Comparison of ENCODE assay signal across 8 mouse cellular contexts in genomic region chr15:97002752-97003151, GRCm38 (mm10). TPM values are rescaled to one million over a fixed set of nuclear protein-coding genes. Genes with fewer than 3 reads are reported as not detected.
DNase-seq lines count a peak whose midpoint lies in the region; ATAC-seq lines count a peak whose summit lies in the region.

No protein-coding gene starts in this region.

- H3K27ac ChIP-seq in heart, embryonic 14.5 days (replicated peaks in 1 of 2; ENCODE audit: control insufficient read depth in 1 of 2, insufficient read depth in 1 of 2, low read depth in 2 of 2, low read length in 2 of 2), result peak overlapping the region; percentile 86 to 89
- no peak overlapping the region for H3K27ac ChIP-seq in intestine, embryonic 14.5 days (ENCODE audit: low read depth)
- H3K27ac ChIP-seq in midbrain, embryonic 15.5 days, result no peak overlapping the region

- H3K9me3 ChIP-seq in heart, embryonic 14.5 days (ENCODE audit: control insufficient read depth, low read length), result no peaks in the 10 kb centered on the region
- H3K9me3 ChIP-seq in intestine, embryonic 14.5 days (ENCODE audit: control insufficient read depth, low read length), result no peaks in the 10 kb centered on the region
- no peaks in the 10 kb centered on the region for H3K9me3 ChIP-seq in midbrain, embryonic 15.5 days

- 79% methylated on average over 12 of the region's 12 CpGs for WGBS in heart, embryonic 14.5 days
- 79% methylated on average over 12 of the region's 12 CpGs for WGBS in intestine, embryonic 14.5 days
- WGBS in midbrain, embryonic 15.5 days, result 72% methylated on average over 12 of the region's 12 CpGs

- peak overlapping the region; percentile 26; the same call in 1 of the 2 replicates for H3K9ac ChIP-seq in heart, embryonic 14.5 days (ENCODE audit: low read length)
- H3K9ac ChIP-seq in intestine, embryonic 14.5 days (ENCODE audit: low read length), result no peak overlapping the region
- H3K9ac ChIP-seq in midbrain, embryonic 15.5 days, result no peak overlapping the region

- ATAC-seq in heart, embryonic 14.5 days (ENCODE audit: insufficient number of reproducible peaks, insufficient read depth, low FRiP score, low read depth), result no peak
- ATAC-seq in intestine, embryonic 14.5 days (replicated peaks; ENCODE audit: low FRiP score, low TSS enrichment, low read depth), result no peak
- no peak for ATAC-seq in midbrain, embryonic 15.5 days (replicated peaks)

- H3K4me3 ChIP-seq in heart, embryonic 14.5 days (ENCODE audit: control insufficient read depth in 1 of 2, insufficient read depth in 1 of 2, low read depth in 1 of 2, low read length in 2 of 2), result 0 out of 4 replicates have a peak overlapping the region, but pooled peaks of 1 of the 2 experiments have one; percentile 6
- no peak overlapping the region for H3K4me3 ChIP-seq in intestine, embryonic 14.5 days (ENCODE audit: low read depth, low read length)
- peak overlapping the region; percentile 28 for H3K4me3 ChIP-seq in midbrain, embryonic 15.5 days

- peak overlapping the region; percentile 34; the same call in 1 of the 2 replicates for H3K4me2 ChIP-seq in heart, embryonic 14.5 days (ENCODE audit: low read length)
- H3K4me2 ChIP-seq in intestine, embryonic 14.5 days (ENCODE audit: low read length), result 0 out of 2 replicates have a peak overlapping the region, but pooled peaks have one; percentile 5
- H3K4me2 ChIP-seq in midbrain, embryonic 15.5 days, result peak overlapping the region; percentile 29

- DNase-seq in heart, postnatal 14 days, result no peak
- DNase-seq in embryo, embryonic 9.5 days (ENCODE audit: extremely low spot score), result peak; percentile 14
- DNase-seq in intestine, embryonic 14.5 days (ENCODE audit: low spot score), result no peak
- DNase-seq in spleen, postnatal 4 days (ENCODE audit: low spot score in 2 of 2), result no peak
- DNase-seq in cerebellum, adult 8-10 months, result no peak
- DNase-seq in layer of hippocampus, postnatal 10 days (ENCODE audit: low spot score in 2 of 2), result no peak

- H3K36me3 ChIP-seq in heart, embryonic 14.5 days (ENCODE audit: control insufficient read depth, insufficient read depth, low read length), result peaks cover 32% of the 10 kb centered on the region
- peaks cover 12% of the 10 kb centered on the region for H3K36me3 ChIP-seq in intestine, embryonic 14.5 days (ENCODE audit: control insufficient read depth, insufficient read depth, low read length)
- no peaks in the 10 kb centered on the region for H3K36me3 ChIP-seq in midbrain, embryonic 15.5 days (replicated peaks)

- intact Hi-C loops in heart, postnatal 14 days (cut with DNase I), result loop anchor here (2.0 kb wide), 1 partner anchor 100 kb away; no protein-coding TSS in a partner anchor

- no peaks in the 10 kb centered on the region for H3K27me3 ChIP-seq in heart, embryonic 14.5 days (ENCODE audit: control insufficient read depth, insufficient read depth, low read length)
- H3K27me3 ChIP-seq in intestine, embryonic 14.5 days (replicated peaks; ENCODE audit: control insufficient read depth, insufficient read depth, low read length), result no peaks in the 10 kb centered on the region
- H3K27me3 ChIP-seq in midbrain, embryonic 15.5 days (replicated peaks), result no peaks in the 10 kb centered on the region

- peaks cover 34 to 47% of the 10 kb centered on the region in 2 experiments for H3K4me1 ChIP-seq in heart, embryonic 14.5 days (ENCODE audit: control insufficient read depth in 2 of 2, insufficient read depth in 2 of 2, low read length in 2 of 2)
- H3K4me1 ChIP-seq in intestine, embryonic 14.5 days (replicated peaks; ENCODE audit: control insufficient read depth, insufficient read depth, low read length), result peaks cover 25% of the 10 kb centered on the region
- no peaks in the 10 kb centered on the region for H3K4me1 ChIP-seq in midbrain, embryonic 15.5 days

RNA-seq across cellular contexts. Expression of gene Slc38a4, which starts 53.0 kb away (rescaled TPM):
- polyA plus RNA-seq in heart, embryonic 14.5 days (2014; fragmentation: Nextera tagmentation; extraction: Ambion mirVana), result 121 and 127 TPM in 2 replicates
- 10 to 100 TPM; 19.7 to 30.1 TPM for total RNA-seq in heart, postnatal 14 days (2021)
- 68.3 and 74.8 TPM in 2 replicates for polyA plus RNA-seq in intestine, embryonic 14.5 days (2014; fragmentation: Nextera tagmentation; extraction: Ambion mirVana)
- 4.1 TPM in 2 replicates for polyA plus RNA-seq in midbrain, embryonic 15.5 days (2015; fragmentation: Nextera tagmentation; extraction: Ambion mirVana)
- total RNA-seq in layer of hippocampus, postnatal 10 days (2021), result 1 to 10 TPM; 1.3 TPM

Comparison
In these comparisons a context has a peak if more than half of its experiments do, and no peak if none do; other contexts are left out.
1. H3K27ac ChIP-seq: peak in heart, embryonic 14.5 days (2 of 2); none in intestine, embryonic 14.5 days (single experiment) and midbrain, embryonic 15.5 days (single experiment).
2. RNA of gene Slc38a4, which starts 53.0 kb away (polyA plus RNA-seq): 121 to 127 TPM in heart, embryonic 14.5 days and 68.3 to 74.8 TPM in intestine, embryonic 14.5 days; 4.1 TPM in midbrain, embryonic 15.5 days; every median in the first group is over 10 times any median in the second.
3. Peak in every context shown above with its lines, with median percentiles within 50 percentile points of each other: H3K4me2 ChIP-seq.